Mouse (Mus musculus) CH12.LX (cell line): Measurements from ENCODE around the gene Bpifb2. TPM values are rescaled to one million over a fixed set of nuclear protein-coding genes. Genes with fewer than 3 reads are reported as not detected.

ENCODE experiments used
- DNase-seq: peaks from one replicate; pipeline ENCODE4 v3.0.0-alpha.2; 2013; ENCODE audit errors: extremely low read depth
- H3K27ac ChIP-seq: 2 replicates; pipeline ENCODE4 v1.5.1; 2012; ENCODE audit warnings: low read depth, mild to moderate bottlenecking, control low read depth, moderate library complexity; ENCODE audit not compliant: insufficient read depth
- H3K27me3 ChIP-seq: replicated peaks from 2 replicates; pipeline ENCODE3; 2012; ENCODE audit warnings: inconsistent platforms
- H3K36me3 ChIP-seq, 2 experiments: replicated peaks in 1 of 2; 2 replicates each; pipeline versions ENCODE3 to v1.6.1; 2012; ENCODE audit warnings: inconsistent platforms in 1 of 2, low read length in 1 of 2, mild to moderate bottlenecking in 1 of 2, mixed read lengths in 1 of 2, moderate library complexity in 1 of 2; ENCODE audit not compliant: control insufficient read depth in 1 of 2, insufficient read depth in 1 of 2
- H3K4me1 ChIP-seq, 2 experiments: 2 replicates each; pipeline ENCODE4 v1.6.1; 2012; ENCODE audit warnings: inconsistent platforms in 1 of 2, moderate library complexity in 1 of 2; ENCODE audit not compliant: insufficient read depth in 2 of 2, control insufficient read depth in 1 of 2
- H3K4me2 ChIP-seq: 2 replicates; pipeline ENCODE4 v1.6.1; 2012; ENCODE audit warnings: low read depth, mild to moderate bottlenecking, control low read depth; ENCODE audit not compliant: poor library complexity, insufficient read depth, severe bottlenecking
- H3K4me3 ChIP-seq, 3 experiments: fragments of 150-350 bp in 1 of 3; sonication (generic) in 1 of 3; replicated peaks in 1 of 3; 2 replicates each; pipeline versions ENCODE3 to v1.5.1; 2011 to 2012; ENCODE audit warnings: low read depth in 2 of 3, low read length in 2 of 3, mild to moderate bottlenecking in 2 of 3, moderate library complexity in 2 of 3, control low read depth in 1 of 3, improper control_type of control experiment in 1 of 3, inconsistent platforms in 1 of 3, mixed read lengths in 1 of 3; ENCODE audit not compliant: poor library complexity in 1 of 3
- H3K79me2 ChIP-seq: replicated peaks from 2 replicates; pipeline ENCODE4 v1.6.1; 2012; ENCODE audit warnings: mild to moderate bottlenecking, moderate library complexity; ENCODE audit not compliant: control insufficient read depth, poor library complexity, insufficient read depth, severe bottlenecking; ENCODE audit errors: extremely low read depth
- H3K9ac ChIP-seq: 2 replicates; pipeline ENCODE4 v1.6.1; 2012; ENCODE audit warnings: low read depth, mild to moderate bottlenecking, control low read depth, moderate library complexity; ENCODE audit not compliant: insufficient read depth
- H3K9me3 ChIP-seq: replicated peaks from 2 replicates; pipeline ENCODE3; 2012; ENCODE audit warnings: low read length, inconsistent platforms, mixed read lengths
- BHLHE40 ChIP-seq: IDR thresholded peaks from 2 replicates; pipeline ENCODE4 v1.6.1; 2011; ENCODE audit warnings: mild to moderate bottlenecking, low read depth, low read length, improper control_type of control experiment
- CHD2 ChIP-seq: IDR thresholded peaks from 2 replicates; pipeline ENCODE4 v1.6.1; 2011; ENCODE audit warnings: low read length, improper control_type of control experiment
- CTCF ChIP-seq, 2 experiments: IDR thresholded peaks in 1 of 2; conservative IDR thresholded peaks in 1 of 2; 2 replicates each; pipeline ENCODE4 v1.5.1; 2011 to 2012; ENCODE audit warnings: low read depth in 2 of 2, low read length in 2 of 2, improper control_type of control experiment in 1 of 2, inconsistent platforms in 1 of 2, mild to moderate bottlenecking in 1 of 2, moderate library complexity in 1 of 2
- EP300 ChIP-seq: IDR thresholded peaks from 2 replicates; pipeline ENCODE4 v1.6.1; 2011; ENCODE audit warnings: low read length, improper control_type of control experiment
- ETS1 ChIP-seq: conservative IDR thresholded peaks from 2 replicates; pipeline ENCODE4 v1.6.1; 2012; ENCODE audit warnings: low read depth, mild to moderate bottlenecking, inconsistent platforms, low read length, improper control_type of control experiment, moderate library complexity
- JUN ChIP-seq: IDR thresholded peaks from 2 replicates; pipeline ENCODE4 v1.6.1; 2011; ENCODE audit warnings: low read depth, mild to moderate bottlenecking, low read length, improper control_type of control experiment, moderate library complexity; ENCODE audit not compliant: insufficient read depth
- JUND ChIP-seq: conservative IDR thresholded peaks from 2 replicates; pipeline ENCODE4 v1.6.1; 2011; ENCODE audit warnings: low read depth, low read length, improper control_type of control experiment
- KAT2A ChIP-seq: IDR thresholded peaks from 2 replicates; pipeline ENCODE4 v1.6.1; 2012; ENCODE audit warnings: low read length, improper control_type of control experiment, inconsistent platforms; ENCODE audit not compliant: insufficient replicate concordance
- MAFK ChIP-seq: IDR thresholded peaks from 2 replicates; pipeline ENCODE4 v1.6.1; 2011; ENCODE audit warnings: low read length, improper control_type of control experiment; ENCODE audit not compliant: insufficient replicate concordance
- MXI1 ChIP-seq: IDR thresholded peaks from 2 replicates; pipeline ENCODE4 v1.6.1; 2011; ENCODE audit warnings: mild to moderate bottlenecking, low read depth, low read length, improper control_type of control experiment
- MYC ChIP-seq: IDR thresholded peaks from 2 replicates; pipeline ENCODE4 v1.6.1; 2011; ENCODE audit warnings: low read depth, mild to moderate bottlenecking, improper control_type of control experiment, low read length
- NELFE ChIP-seq: IDR thresholded peaks from 2 replicates; pipeline ENCODE4 v1.6.1; 2011; ENCODE audit warnings: low read depth, low read length, improper control_type of control experiment
- NRF1 ChIP-seq: IDR thresholded peaks from 2 replicates; pipeline ENCODE4 v1.6.1; 2014; ENCODE audit warnings: low read depth, mild to moderate bottlenecking, inconsistent platforms, low read length, improper control_type of control experiment, moderate library complexity
- PAX5 ChIP-seq: IDR thresholded peaks from 2 replicates; pipeline ENCODE4 v1.6.1; 2012; ENCODE audit warnings: low read length, inconsistent platforms, mixed read lengths
- POLR2A ChIP-seq: IDR thresholded peaks from 2 replicates; pipeline ENCODE4 v1.6.1; 2011; ENCODE audit warnings: low read depth, mild to moderate bottlenecking, improper control_type of control experiment, low read length
- RAD21 ChIP-seq: IDR thresholded peaks from 2 replicates; pipeline ENCODE4 v1.6.1; 2011; ENCODE audit warnings: low read depth, mild to moderate bottlenecking, low read length, improper control_type of control experiment, moderate library complexity
- SIN3A ChIP-seq: IDR thresholded peaks from 2 replicates; pipeline ENCODE4 v1.6.1; 2012; ENCODE audit warnings: low read length, improper control_type of control experiment, inconsistent platforms
- TCF12 ChIP-seq: IDR thresholded peaks from 2 replicates; pipeline ENCODE4 v1.6.1; 2014; ENCODE audit warnings: low read depth, mild to moderate bottlenecking, inconsistent platforms, low read length, improper control_type of control experiment
- UBTF ChIP-seq: IDR thresholded peaks from 2 replicates; pipeline ENCODE4 v1.6.1; 2012; ENCODE audit warnings: low read depth, mild to moderate bottlenecking, inconsistent platforms, low read length, improper control_type of control experiment, moderate library complexity
- USF1 ChIP-seq: IDR thresholded peaks from 2 replicates; pipeline ENCODE4 v1.6.1; 2014; ENCODE audit warnings: low read depth, mild to moderate bottlenecking, inconsistent platforms, low read length, improper control_type of control experiment
- USF2 ChIP-seq: conservative IDR thresholded peaks from 2 replicates; pipeline ENCODE4 v1.6.1; 2011; ENCODE audit warnings: low read depth, low read length, improper control_type of control experiment
- ZC3H11A ChIP-seq: IDR thresholded peaks from 2 replicates; pipeline ENCODE4 v1.6.1; 2012; ENCODE audit warnings: low read depth, mild to moderate bottlenecking, inconsistent platforms, low read length, improper control_type of control experiment
- ZKSCAN1 ChIP-seq: IDR thresholded peaks from 2 replicates; pipeline ENCODE4 v1.6.1; 2012; ENCODE audit warnings: low read depth, inconsistent platforms, low read length, improper control_type of control experiment, borderline replicate concordance
- dilution Hi-C: fragments of 300-500 bp; cut with MboI; formaldehyde crosslinking; loops from 2 replicates; pipeline ENCODE4 v1.14.3; 2020; ENCODE audit warnings: low sequenced_read_pairs; ENCODE audit not compliant: extremely low pct_unique_long_range_greater_than_20kb, extremely low pct_ligation_motif_present
- in situ Hi-C: fragments of 300-500 bp; cut with MboI; formaldehyde crosslinking; loops from 3 replicates; pipeline ENCODE4 v1.14.3; 2019; ENCODE audit warnings: low sequenced_read_pairs, low pct_ligation_motif_present, low pct_unique_long_range_greater_than_20kb, mixed read lengths
- polyA plus RNA-seq: library from polyadenylated mRNA; unstranded; fragments of >175 nt; gene quantifications from 2 replicates; pipeline ENCODE4 v1.2.1, GENCODE M21; 2012; ENCODE audit warnings: low read depth; ENCODE audit not compliant: insufficient read length
- total RNA-seq, 2 experiments: library from RNA; depleted of rRNA; stranded (reverse); fragments of 300-350 nt in 1 of 2; fragments of >200 nt in 1 of 2; gene quantifications; 2 replicates each; pipeline ENCODE4 v1.2.3; 2012 to 2014

Gene Bpifb2
- total and polyA plus RNA-seq, 3 experiments, result not detected

- no peak for DNase-seq
- dilution Hi-C loops (no loop called here), in situ Hi-C loops (no loop called here)
Measured at GRCm38 (mm10) chr2:153842854-153843253, 32.0 kb upstream of the Bpifb2 start.

DNA sequence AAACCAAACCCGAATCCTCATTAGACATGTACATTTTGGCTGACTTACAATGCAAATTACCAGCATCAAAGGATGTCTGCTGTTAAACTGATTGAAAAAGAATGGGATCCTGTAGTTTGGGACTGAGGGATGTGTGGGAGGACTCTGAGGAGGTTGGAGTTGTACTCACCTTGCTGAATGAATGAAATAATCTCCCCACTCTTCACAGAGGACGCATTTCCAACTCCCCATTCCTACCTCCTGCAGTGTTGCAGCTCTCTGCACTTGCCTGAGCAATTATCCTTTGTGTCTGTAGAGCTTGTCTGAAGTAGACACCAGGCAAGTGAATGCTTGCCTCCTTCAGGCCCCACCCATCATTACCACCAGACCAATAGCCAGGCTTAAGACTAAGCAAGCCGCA is 26.5 kb upstream of the Bpifb2 start:
- dilution Hi-C loops, result no loop called here
- no peak for DNase-seq
- no peaks in the 10 kb centered on the region for H3K4me1 ChIP-seq
- TF ChIP-seq RAD21 (no peak), JUND (no peak), JUN (no peak), TCF12 (no peak), MYC (no peak), SIN3A (no peak), ETS1 (no peak), MXI1 (no peak), BHLHE40 (no peak), CHD2 (no peak)
- no peaks in the 10 kb centered on the region for H3K79me2 ChIP-seq
- no peak overlapping the region for H3K4me2 ChIP-seq
- in situ Hi-C loops, result no loop called here
- H3K27ac ChIP-seq, result no peak overlapping the region
- peaks cover 80% of the 10 kb centered on the region for H3K27me3 ChIP-seq
- no peak overlapping the region for H3K4me3 ChIP-seq
- H3K9me3 ChIP-seq, result peaks cover 12% of the 10 kb centered on the region
- H3K36me3 ChIP-seq, result no peaks in the 10 kb centered on the region
- no peak overlapping the region for H3K9ac ChIP-seq

More at GRCm38 (mm10) chr2:153842854-153843253, 32.0 kb upstream of the Bpifb2 start:
- Histone ChIP-seq H3K4me2 (no peak overlapping the region), H3K36me3 (no peaks in the 10 kb centered on the region), H3K79me2 (no peaks in the 10 kb centered on the region)
- TF ChIP-seq POLR2A (no peak), CTCF (conservative IDR thresholded peaks at IDR 0.05 in 1 of 2, IDR thresholded peaks at IDR 0.05 in 1 of 2; ENCODE audit: low read depth in 2 of 2, low read length in 2 of 2) (no peak), TCF12 (no peak), KAT2A (no peak), ZKSCAN1 (no peak), USF1 (no peak), UBTF (no peak), NELFE (no peak), RAD21 (no peak), BHLHE40 (no peak), CHD2 (no peak), ZC3H11A (no peak), JUND (no peak), EP300 (no peak), MAFK (no peak), NRF1 (no peak), USF2 (no peak), PAX5 (no peak)
- TF ChIP-seq, all 38 proteins: peak for 0
- H3K4me3 ChIP-seq, result no peak overlapping the region
- peaks cover 74% of the 10 kb centered on the region for H3K27me3 ChIP-seq
- H3K9ac ChIP-seq, result no peak overlapping the region
- no peaks in the 10 kb centered on the region for H3K9me3 ChIP-seq
- no peak overlapping the region for H3K27ac ChIP-seq
- no peaks in the 10 kb centered on the region for H3K4me1 ChIP-seq
